Mouse (Mus musculus) kidney, embryonic 14.5 days (tissue): ENCODE measurements around the gene Tubb4b. TPM values are rescaled to one million over a fixed set of nuclear protein-coding genes. Genes with fewer than 3 reads are reported as not detected.

ENCODE experiments used
- ATAC-seq: fragments of 200-750 bp; cut with Nextera tagmentation; 2 replicates; pipeline ENCODE4 v1.8.0; 2017; ENCODE audit warnings: moderate number of reproducible peaks, mild to moderate bottlenecking, moderate TSS enrichment, moderate library complexity; ENCODE audit not compliant: low FRiP score, low TSS enrichment
- H3K27ac ChIP-seq: fragments of 300-500 bp; sonication (generic); 2 replicates; pipeline ENCODE4 v1.5.1; 2014; ENCODE audit warnings: low read depth, mild to moderate bottlenecking, low read length, moderate library complexity, mixed read lengths
- H3K27me3 ChIP-seq: fragments of 300-500 bp; sonication (generic); 2 replicates; pipeline ENCODE4 v1.6.1; 2014; ENCODE audit warnings: mild to moderate bottlenecking, low read length; ENCODE audit not compliant: control insufficient read depth, insufficient read depth
- H3K36me3 ChIP-seq: fragments of 300-500 bp; sonication (generic); 2 replicates; pipeline ENCODE4 v1.6.1; 2014; ENCODE audit warnings: low read length, mixed read lengths; ENCODE audit not compliant: control insufficient read depth, insufficient read depth
- H3K4me1 ChIP-seq: fragments of 300-500 bp; sonication (generic); 2 replicates; pipeline ENCODE4 v1.6.1; 2014; ENCODE audit warnings: low read length, mixed read lengths; ENCODE audit not compliant: control insufficient read depth, insufficient read depth
- H3K4me2 ChIP-seq: fragments of 300-500 bp; sonication (generic); replicated peaks from 2 replicates; pipeline ENCODE4 v1.6.1; 2014; ENCODE audit warnings: low read depth, mild to moderate bottlenecking, low read length
- H3K4me3 ChIP-seq: fragments of 300-500 bp; sonication (generic); 2 replicates; pipeline ENCODE4 v1.5.1; 2014; ENCODE audit warnings: mild to moderate bottlenecking, low read length
- H3K9ac ChIP-seq: fragments of 300-500 bp; sonication (generic); 2 replicates; pipeline ENCODE4 v1.6.1; 2014; ENCODE audit warnings: low read depth, mild to moderate bottlenecking, low read length, moderate library complexity
- H3K9me3 ChIP-seq: fragments of 300-500 bp; sonication (generic); 2 replicates; pipeline ENCODE4 v1.6.1; 2016; ENCODE audit warnings: low read length; ENCODE audit not compliant: control insufficient read depth
- WGBS: fragments of 180-500 bp; shearing (Covaris S2); extraction: QIAGEN DNeasy Blood & Tissue Kit; methylation state at CpG from one replicate; pipeline ENCODE4 v1.1.7; 2014; 5-methylcytosine and 5-hydroxymethylcytosine counted together
- polyA plus RNA-seq: library from polyadenylated mRNA; unstranded; fragments of >200 nt; fragmentation: Nextera tagmentation; extraction: Ambion mirVana; gene quantifications from 2 replicates; pipeline ENCODE4 v1.2.1, GENCODE M21; 2014

The Tubb4b gene
- polyA plus RNA-seq, 1 experiment from 2014 or later: 565 TPM

DNA sequence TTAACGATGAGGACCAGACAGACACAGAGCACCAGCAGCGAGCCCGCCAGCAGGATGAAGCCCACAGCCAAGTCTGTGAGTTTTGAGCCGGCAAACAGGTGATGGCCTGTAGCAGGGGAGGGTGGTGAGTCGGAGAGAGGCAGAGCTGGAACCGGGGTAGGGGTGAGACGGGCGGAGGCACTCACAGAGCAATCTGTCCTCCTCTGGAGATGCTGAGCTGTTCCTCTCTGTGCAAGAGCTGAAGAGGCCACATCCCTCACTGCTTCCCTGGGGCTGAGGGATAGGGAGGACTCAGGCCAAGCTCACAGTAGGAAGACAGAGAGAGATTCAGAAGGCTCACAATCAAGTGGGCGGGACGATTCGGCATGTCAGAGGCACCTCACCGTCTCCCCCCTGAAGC is 6.5 kb upstream of the Tubb4b start:
- Histone ChIP-seq H3K27me3 (no peaks in the 10 kb centered on the region), H3K4me2 (no peak overlapping the region), H3K36me3 (no peaks in the 10 kb centered on the region), H3K4me1 (peaks cover 5% of the 10 kb centered on the region; the same call in 1 of the 2 replicates), H3K9ac (no peak overlapping the region), H3K4me3 (no peak overlapping the region), H3K9me3 (no peaks in the 10 kb centered on the region), H3K27ac (no peak overlapping the region)
- no peak for ATAC-seq
- 57% methylated on average over 12 of the region's 12 CpGs for WGBS

DNA sequence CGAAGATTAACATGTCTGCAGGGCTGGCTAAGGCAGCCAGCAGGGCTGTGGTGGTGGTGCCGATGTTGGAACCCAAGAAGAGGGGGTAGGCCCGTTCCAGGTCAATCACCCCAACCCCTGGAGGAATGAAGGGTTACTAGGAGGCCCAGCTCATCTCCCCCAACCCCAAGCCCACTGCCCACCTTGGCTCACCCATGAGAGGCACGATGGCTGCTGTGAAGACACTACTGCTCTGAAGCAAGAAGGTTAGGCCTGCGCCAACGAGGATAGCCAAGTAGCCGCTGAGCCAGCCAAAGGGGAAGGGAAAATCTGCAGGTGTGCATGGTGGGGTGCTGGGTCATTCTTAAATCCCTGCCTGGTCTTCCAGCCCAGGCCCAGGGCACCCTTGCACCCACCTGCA is 6.1 kb upstream of the Tubb4b start:
- Histone ChIP-seq H3K9ac (no peak overlapping the region), H3K4me2 (no peak overlapping the region), H3K4me1 (peaks cover 9% of the 10 kb centered on the region; the same call in 1 of the 2 replicates), H3K36me3 (no peaks in the 10 kb centered on the region), H3K4me3 (no peak overlapping the region), H3K27ac (no peak overlapping the region), H3K9me3 (no peaks in the 10 kb centered on the region), H3K27me3 (no peaks in the 10 kb centered on the region)
- WGBS: 86% methylated on average over 7 of the region's 7 CpGs
- ATAC-seq: no peak

DNA sequence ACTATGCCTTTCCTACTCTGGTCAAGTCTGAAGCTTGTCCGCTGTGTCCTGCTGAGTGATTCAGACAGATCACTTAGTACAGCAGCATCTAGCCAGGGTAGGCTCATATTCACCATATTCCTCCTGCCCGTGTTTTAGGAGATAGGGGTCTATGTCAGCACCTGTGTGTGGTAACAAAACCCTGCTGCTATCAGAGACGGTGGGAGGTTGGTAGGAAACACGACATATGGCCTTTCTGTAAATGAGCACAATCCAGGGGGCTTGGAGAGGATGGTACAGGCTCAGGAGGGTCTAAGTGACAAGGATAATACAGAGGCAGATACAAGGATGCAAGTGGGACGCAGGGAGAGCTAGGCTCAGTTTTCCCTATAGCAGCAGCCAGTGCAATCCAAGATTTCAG is 5.1 kb upstream of the Tubb4b start:
- Histone ChIP-seq H3K9ac (no peak overlapping the region), H3K27me3 (no peaks in the 10 kb centered on the region), H3K4me3 (no peak overlapping the region), H3K27ac (no peak overlapping the region), H3K4me1 (peaks cover 12% of the 10 kb centered on the region; the same call in 1 of the 2 replicates), H3K36me3 (no peaks in the 10 kb centered on the region), H3K9me3 (no peaks in the 10 kb centered on the region), H3K4me2 (no peak overlapping the region)
- no peak for ATAC-seq
- 78% methylated on average over 5 of the region's 5 CpGs for WGBS

DNA sequence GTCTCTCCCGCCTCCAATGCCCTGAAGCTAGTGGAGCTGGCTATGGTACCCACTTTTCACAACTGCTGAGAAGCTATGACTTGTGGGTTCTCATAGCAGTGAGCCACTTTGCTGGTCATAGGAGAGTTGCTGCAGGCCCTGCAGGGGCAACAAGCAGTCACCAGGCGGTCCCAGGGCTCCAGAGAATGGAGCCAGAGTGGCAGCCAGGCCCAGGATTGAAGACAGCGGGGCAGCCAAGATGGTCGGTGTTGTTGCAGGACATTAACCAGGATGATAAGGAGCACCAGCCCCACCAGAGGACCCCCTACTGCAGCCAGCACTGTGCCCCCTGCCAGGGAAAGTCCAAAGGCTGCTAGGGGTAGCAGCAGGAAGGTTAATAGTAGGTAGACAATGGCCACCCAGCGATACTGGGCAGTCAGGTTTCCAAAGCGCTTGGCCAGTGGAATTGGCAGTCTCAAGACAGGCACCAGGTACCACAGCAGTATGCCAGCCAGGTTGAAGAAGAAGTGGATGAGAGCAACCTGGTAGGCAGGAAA is 4.6 kb upstream of the Tubb4b start:
- 68% methylated on average over 6 of the region's 6 CpGs for WGBS
- no peak for ATAC-seq
- Histone ChIP-seq H3K4me2 (no peak overlapping the region), H3K27ac (no peak overlapping the region), H3K9me3 (no peaks in the 10 kb centered on the region), H3K4me3 (no peak overlapping the region), H3K36me3 (no peaks in the 10 kb centered on the region), H3K27me3 (no peaks in the 10 kb centered on the region), H3K9ac (no peak overlapping the region), H3K4me1 (peaks cover 12% of the 10 kb centered on the region; the same call in 1 of the 2 replicates)

DNA sequence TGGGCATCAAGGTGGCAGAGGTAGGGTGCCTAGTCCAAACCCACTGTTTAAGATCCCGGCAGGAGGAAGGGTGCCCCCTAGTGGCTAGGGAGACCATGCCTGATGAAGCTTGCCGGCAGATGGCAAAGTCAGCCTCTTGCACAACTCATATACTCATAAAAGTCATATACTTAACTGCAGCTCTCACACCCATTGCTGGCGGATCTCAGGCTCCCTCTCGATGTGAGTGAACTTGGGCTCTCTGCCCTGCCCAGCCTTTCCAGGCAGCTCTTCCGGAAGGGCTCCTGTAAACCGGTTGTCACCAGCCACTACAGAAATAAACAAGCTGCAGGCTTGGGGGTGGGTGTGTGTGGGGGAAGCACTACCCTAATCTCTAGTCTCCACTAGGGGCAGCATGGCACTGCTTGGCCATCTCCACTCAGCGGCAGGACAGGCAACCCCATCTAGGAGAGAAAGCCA is 4.0 kb upstream of the Tubb4b start:
- no peaks in the 10 kb centered on the region for H3K27me3 ChIP-seq
- H3K36me3 ChIP-seq: no peaks in the 10 kb centered on the region
- peak overlapping the region; percentile 31 for H3K4me2 ChIP-seq
- 1% methylated on average over 7 of the region's 7 CpGs for WGBS
- H3K9ac ChIP-seq: no peak overlapping the region
- peak overlapping the region; percentile 16 for H3K4me3 ChIP-seq
- H3K9me3 ChIP-seq: no peaks in the 10 kb centered on the region
- ATAC-seq: peak; percentile 18; the same call in 1 of the 2 replicates
- peaks cover 15% of the 10 kb centered on the region for H3K4me1 ChIP-seq
- H3K27ac ChIP-seq: peak overlapping the region; percentile 57

DNA sequence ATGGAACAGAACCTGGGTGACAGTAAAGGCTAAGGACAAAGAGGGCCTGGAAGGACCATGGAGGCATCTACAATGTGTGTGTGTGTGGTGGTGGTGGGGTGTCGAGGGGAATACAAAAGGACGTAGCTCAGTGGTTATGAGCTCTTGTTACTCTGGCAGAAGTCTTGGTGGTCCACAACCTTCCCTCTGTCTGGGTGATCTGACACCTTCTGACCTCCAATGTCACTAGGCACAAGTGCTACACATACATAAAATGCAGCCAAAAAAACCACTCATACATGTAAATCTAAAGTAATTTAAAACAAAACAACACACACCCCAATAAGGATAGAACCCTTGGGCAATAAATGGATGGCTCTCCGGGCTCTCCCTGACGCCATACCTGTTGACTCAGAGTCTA is 2.9 kb upstream of the Tubb4b start:
- H3K9ac ChIP-seq: no peak overlapping the region
- H3K4me1 ChIP-seq: peaks cover 18% of the 10 kb centered on the region
- H3K36me3 ChIP-seq: 0 out of 2 replicates have a peak, but pooled peaks cover 3% of the 10 kb centered on the region
- H3K27me3 ChIP-seq: no peaks in the 10 kb centered on the region
- H3K9me3 ChIP-seq: no peaks in the 10 kb centered on the region
- no peak overlapping the region for H3K27ac ChIP-seq
- 88% methylated on average over 4 of the region's 4 CpGs for WGBS
- no peak overlapping the region for H3K4me3 ChIP-seq
- H3K4me2 ChIP-seq: no peak overlapping the region
- ATAC-seq: no peak

GRCm38 (mm10) chr2:25226864-25227263 is 2.4 kb upstream of the Tubb4b start:
- no peaks in the 10 kb centered on the region for H3K27me3 ChIP-seq
- WGBS: 86% methylated on average over 5 of the region's 5 CpGs
- no peak overlapping the region for H3K4me2 ChIP-seq
- peaks cover 18% of the 10 kb centered on the region for H3K4me1 ChIP-seq
- H3K4me3 ChIP-seq: no peak overlapping the region
- no peaks in the 10 kb centered on the region for H3K9me3 ChIP-seq
- no peak for ATAC-seq
- peaks cover 4% of the 10 kb centered on the region; the same call in 1 of the 2 replicates for H3K36me3 ChIP-seq
- no peak overlapping the region for H3K9ac ChIP-seq
- H3K27ac ChIP-seq: no peak overlapping the region

GRCm38 (mm10) chr2:25225811-25226379 is 1.4 kb upstream of the Tubb4b start:
- H3K4me2 ChIP-seq: peak overlapping the region; percentile 52; the same call in 1 of the 2 replicates
- no peaks in the 10 kb centered on the region for H3K27me3 ChIP-seq
- H3K4me3 ChIP-seq: peak overlapping the region; percentile 86; the same call in 1 of the 2 replicates
- H3K36me3 ChIP-seq: peaks cover 11% of the 10 kb centered on the region; the same call in 1 of the 2 replicates
- no peak for ATAC-seq
- peaks cover 18% of the 10 kb centered on the region for H3K4me1 ChIP-seq
- H3K27ac ChIP-seq: peak overlapping the region; percentile 97
- H3K9ac ChIP-seq: peak overlapping the region; percentile 70; the same call in 1 of the 2 replicates
- no peaks in the 10 kb centered on the region for H3K9me3 ChIP-seq
- 79% methylated on average over 8 of the region's 8 CpGs for WGBS
